Mouse (Mus musculus) spleen, adult 18-20 months (tissue): ENCODE results near the gene Rab11fip5.

Source experiments
- DNase-seq, 2 experiments: peaks; one replicate each; pipeline ENCODE4 v3.0.0; 2022; ENCODE audit warnings: mixed read lengths in 2 of 2

The Rab11fip5 gene

GRCm38 (mm10) chr6:85304966-85305365, 69.5 kb downstream of the Rab11fip5 start:
- no peak for DNase-seq

GRCm38 (mm10) chr6:85302326-85303055, 71.9 kb downstream of the Rab11fip5 start:
- DNase-seq, result no peak

DNA sequence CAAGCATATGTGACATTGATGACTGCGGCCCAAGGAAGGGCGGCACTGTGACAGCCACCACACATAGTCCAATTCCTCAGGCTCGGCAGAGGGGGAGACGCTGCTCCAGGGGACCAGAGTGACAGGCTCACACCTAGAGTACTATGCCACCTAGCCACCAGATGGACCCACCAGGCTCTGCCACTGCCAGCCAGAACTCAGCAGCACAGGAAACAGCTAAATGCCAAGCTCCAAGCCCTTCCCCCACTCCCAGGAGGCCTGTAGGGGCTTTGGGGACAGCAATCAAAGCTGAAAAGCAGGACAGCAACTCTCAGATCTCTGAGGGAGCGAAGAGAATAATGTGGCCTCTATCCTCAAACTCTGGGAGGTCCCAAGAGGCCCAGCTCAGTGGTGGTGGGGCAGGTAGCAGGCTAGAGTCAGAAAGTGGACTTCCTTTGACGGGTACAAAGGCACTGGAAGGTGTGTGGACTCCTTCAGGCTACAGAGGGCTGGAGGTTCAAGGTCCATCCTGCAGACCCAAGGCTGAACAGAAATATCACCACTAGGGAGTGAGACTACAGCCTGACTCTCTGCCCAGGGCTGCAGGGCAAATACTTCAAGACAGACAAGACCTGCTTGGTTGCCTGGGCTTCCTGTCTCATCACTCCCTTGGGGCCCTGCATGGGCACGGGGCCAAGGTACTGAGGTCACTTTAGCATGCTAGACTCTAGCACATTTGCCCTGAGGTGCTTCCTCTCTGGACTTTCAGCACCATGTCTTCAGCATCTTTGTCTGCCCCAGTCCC, 78.9 kb downstream of the Rab11fip5 start:
- DNase-seq, result peak; percentile 89 to 96

GRCm38 (mm10) chr6:85294004-85294379, 80.4 kb downstream of the Rab11fip5 start:
- no peak for DNase-seq

DNA sequence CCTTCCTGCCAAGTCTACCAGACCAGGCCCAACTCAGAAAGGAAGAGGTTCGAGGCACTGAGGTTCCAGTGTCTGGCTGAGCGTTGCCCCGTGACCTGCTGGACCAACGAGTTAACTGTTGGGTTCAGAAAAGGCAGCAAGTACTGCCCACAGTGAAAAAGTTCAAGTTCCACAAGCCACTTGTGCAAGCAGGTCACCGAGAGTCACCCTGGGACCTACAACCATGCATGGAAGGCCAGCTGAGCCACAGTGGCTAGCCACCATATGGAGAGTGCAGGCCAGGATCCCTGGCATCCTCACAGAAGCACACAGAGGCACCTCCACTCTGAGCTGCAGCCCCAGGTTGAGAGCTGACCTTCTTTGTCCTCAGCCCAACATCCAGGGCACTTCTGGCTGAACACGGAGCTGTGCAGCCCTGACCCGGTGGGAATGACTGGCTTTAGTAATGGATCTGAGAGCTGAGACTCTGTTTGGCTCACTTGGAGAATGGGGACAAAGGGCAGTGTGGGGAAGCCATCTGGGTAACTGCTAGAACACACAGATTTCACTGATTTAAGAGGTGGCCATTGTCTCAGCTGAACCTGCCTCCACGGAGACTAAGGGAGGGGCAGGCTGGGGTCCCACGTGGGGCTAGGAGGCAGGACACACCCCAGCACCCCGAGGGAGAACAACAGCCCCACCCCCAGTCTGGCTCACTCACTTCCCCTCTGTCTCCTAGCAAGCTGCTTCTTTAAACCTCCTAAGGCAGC, 81.0 kb downstream of the Rab11fip5 start:
- peak; percentile 68 to 71 for DNase-seq

- DNase-seq, result no peak
These were observed 83.3 kb downstream of the Rab11fip5 start for GRCm38 (mm10) chr6:85290869-85291824.

GRCm38 (mm10) chr6:85288193-85288857, 86.1 kb downstream of the Rab11fip5 start:
- no peak for DNase-seq

- no peak for DNase-seq
These were observed 88.0 kb downstream of the Rab11fip5 start for GRCm38 (mm10) chr6:85286283-85287047.
